Mouse (Mus musculus): Measurements from ENCODE around the gene Ribc1. TPM values are rescaled to one million over a fixed set of nuclear protein-coding genes. Genes with fewer than 3 reads are reported as not detected.
A peak's percentile ranks its signal among the peaks of the same experiment; 100 is the strongest.

The Ribc1 gene
- polyA plus RNA-seq, 1 experiment from 2014 or later = 2.3 TPM

GRCm38 (mm10) chrX:152001737-152002710 is 14.1 kb downstream of the Ribc1 start, which contains the start of gene Hsd17b10:
Gene Hsd17b10, plus strand, starts transcription at chrX:152001845.
- H3K4me1 ChIP-seq (replicated peaks) = 0 out of 2 replicates have a peak, but pooled peaks cover 4% of the 10 kb centered on the region
- peak within 1 kb of the TSS; percentile 74 for H3K9ac ChIP-seq
- WGBS (ENCODE audit: insufficient replicate concordance) = 13% methylated on average over 39 of the region's 41 CpGs
- H3K27ac ChIP-seq = peak within 1 kb of the TSS; percentile 51
- peaks cover 20% of the 10 kb centered on the region; the same call in 1 of the 2 replicates for H3K27me3 ChIP-seq
- H3K4me2 ChIP-seq = peak within 1 kb of the TSS; percentile 78
- no peaks in the 10 kb centered on the region for H3K9me3 ChIP-seq (replicated peaks)
- H3K4me3 ChIP-seq (replicated peaks) = peak within 1 kb of the TSS; percentile 61
- DNase-seq (peak; percentile 81), ATAC-seq (ENCODE audit: low read depth) (peak; percentile 99)
- H3K36me3 ChIP-seq = peaks cover 14% of the 10 kb centered on the region; the same call in 1 of the 2 replicates

- WGBS (ENCODE audit: insufficient replicate concordance) = 24% methylated on average over 9 of the region's 9 CpGs
- H3K27me3 ChIP-seq = peaks cover 19% of the 10 kb centered on the region; the same call in 1 of the 2 replicates
- H3K9me3 ChIP-seq (replicated peaks) = no peaks in the 10 kb centered on the region
- H3K4me3 ChIP-seq (replicated peaks) = peak overlapping the region; percentile 61
- peak overlapping the region; percentile 78 for H3K4me2 ChIP-seq
- peaks cover 14% of the 10 kb centered on the region; the same call in 1 of the 2 replicates for H3K36me3 ChIP-seq
- DNase-seq = no peak
- 0 out of 2 replicates have a peak, but pooled peaks cover 4% of the 10 kb centered on the region for H3K4me1 ChIP-seq (replicated peaks)
- H3K27ac ChIP-seq = peak overlapping the region; percentile 51; the same call in 1 of the 2 replicates
- ATAC-seq (ENCODE audit: low read depth) = no peak
- H3K9ac ChIP-seq = peak overlapping the region; percentile 61
Measured at GRCm38 (mm10) chrX:152001182-152001684, 14.9 kb downstream of the Ribc1 start.

GRCm38 (mm10) chrX:151999006-151999710 is 16.9 kb downstream of the Ribc1 start:
- ATAC-seq (ENCODE audit: low read depth) (no peak), DNase-seq (no peak)
- Histone ChIP-seq H3K36me3 (peaks cover 6% of the 10 kb centered on the region; the same call in 1 of the 2 replicates), H3K4me3 (replicated peaks) (no peak overlapping the region), H3K9me3 (replicated peaks) (no peaks in the 10 kb centered on the region), H3K4me1 (replicated peaks) (0 out of 2 replicates have a peak, but pooled peaks cover 4% of the 10 kb centered on the region), H3K9ac (no peak overlapping the region), H3K27ac (no peak overlapping the region), H3K4me2 (no peak overlapping the region), H3K27me3 (peaks cover 25% of the 10 kb centered on the region; the same call in 1 of the 2 replicates)
- WGBS (ENCODE audit: insufficient replicate concordance) = 58% methylated on average over 4 of the region's 4 CpGs

Other genes with a start within 250 kb of the Ribc1 start
- gene Huwe1, start 215.5 kb downstream of the Ribc1 start, polyA plus RNA-seq (2015; fragmentation: Nextera tagmentation; extraction: Ambion mirVana) = 15.9 and 17.6 TPM in 2 replicates
- 99.5 and 102 TPM in 2 replicates for gene Hsd17b10, start 14.4 kb downstream of the Ribc1 start, polyA plus RNA-seq (2015; fragmentation: Nextera tagmentation; extraction: Ambion mirVana)
- gene Smc1a, start 133 bp upstream of the Ribc1 start, polyA plus RNA-seq (2015; fragmentation: Nextera tagmentation; extraction: Ambion mirVana) = 62.1 and 74.8 TPM in 2 replicates
- gene Iqsec2, start 128.0 kb upstream of the Ribc1 start, polyA plus RNA-seq (2015; fragmentation: Nextera tagmentation; extraction: Ambion mirVana) = 0.51 and 0.60 TPM in 2 replicates
- gene Kdm5c, start 216.7 kb upstream of the Ribc1 start, polyA plus RNA-seq (2015; fragmentation: Nextera tagmentation; extraction: Ambion mirVana) = 18.2 and 25.7 TPM in 2 replicates

Measured in liver, embryonic 13.5 days (tissue).